Mouse (Mus musculus) ES-E14 (cell line): ENCODE results near the gene Orc5. TPM values are rescaled to one million over a fixed set of nuclear protein-coding genes. Genes with fewer than 3 reads are reported as not detected.

Experiments
- DNase-seq: peaks from one replicate; pipeline ENCODE4 v3.0.0-alpha.2; 2013; ENCODE audit warnings: low read depth, low spot score
- H3K27ac ChIP-seq: 2 replicates; pipeline ENCODE4 v1.5.1; 2012; ENCODE audit warnings: low read depth, mild to moderate bottlenecking, low read length, moderate library complexity, mixed read lengths; ENCODE audit not compliant: poor library complexity, insufficient read depth, severe bottlenecking
- H3K36me3 ChIP-seq: 2 replicates; pipeline ENCODE4 v1.6.1; 2012; ENCODE audit warnings: mild to moderate bottlenecking, low read length, moderate library complexity, mixed read lengths; ENCODE audit not compliant: control insufficient read depth, poor library complexity, insufficient read depth, severe bottlenecking
- H3K4me1 ChIP-seq, 2 experiments: fragments of 150-350 bp in 1 of 2; sonication (generic) in 1 of 2; 2 replicates each; pipeline ENCODE4 v1.6.1; 2012; ENCODE audit warnings: low read length in 2 of 2, mild to moderate bottlenecking in 1 of 2, mixed read lengths in 1 of 2; ENCODE audit not compliant: control insufficient read depth in 2 of 2, insufficient read depth in 2 of 2, poor library complexity in 1 of 2
- H3K4me3 ChIP-seq, 2 experiments: fragments of 150-350 bp in 1 of 2; sonication (generic) in 1 of 2; 2 replicates each; pipeline ENCODE4 v1.5.1; 2012; ENCODE audit warnings: low read length in 2 of 2, low read depth in 1 of 2, mild to moderate bottlenecking in 1 of 2, mixed read lengths in 1 of 2; ENCODE audit not compliant: insufficient read depth in 1 of 2, poor library complexity in 1 of 2, severe bottlenecking in 1 of 2
- H3K9ac ChIP-seq: 2 replicates; pipeline ENCODE4 v1.6.1; 2012; ENCODE audit warnings: low read depth, mild to moderate bottlenecking, low read length, mixed read lengths; ENCODE audit not compliant: poor library complexity, insufficient read depth, severe bottlenecking
- H3K9me3 ChIP-seq: fragments of 150-350 bp; sonication (generic); 2 replicates; pipeline ENCODE4 v1.6.1; 2012; ENCODE audit warnings: low read depth, mild to moderate bottlenecking, low read length; ENCODE audit not compliant: control insufficient read depth, insufficient read depth
- CHD2 ChIP-seq: IDR thresholded peaks from 2 replicates; pipeline ENCODE4 v1.6.1; 2014; ENCODE audit warnings: mild to moderate bottlenecking, low read depth, low read length, inconsistent platforms
- HCFC1 ChIP-seq: IDR thresholded peaks from 2 replicates; pipeline ENCODE4 v1.6.1; 2012; ENCODE audit warnings: low read length, inconsistent platforms, borderline replicate concordance; ENCODE audit not compliant: insufficient read depth
- MAFK ChIP-seq: IDR thresholded peaks from 2 replicates; pipeline ENCODE4 v1.6.1; 2014; ENCODE audit warnings: mild to moderate bottlenecking, low read depth, low read length, inconsistent platforms; ENCODE audit not compliant: insufficient read depth
- ZC3H11A ChIP-seq: IDR thresholded peaks from 2 replicates; pipeline ENCODE4 v1.6.1; 2012; ENCODE audit warnings: low read depth, mild to moderate bottlenecking, inconsistent platforms, low read length, borderline replicate concordance
- ZNF384 ChIP-seq: IDR thresholded peaks from 2 replicates; pipeline ENCODE4 v1.6.1; 2012; ENCODE audit warnings: low read depth, low read length, inconsistent platforms
- in situ Hi-C, 2 experiments: fragments of 600-800 bp; cut with MboI; formaldehyde crosslinking; loops; one replicate each; pipeline ENCODE4 v1.15.1; 2025; ENCODE audit warnings: low sequenced_read_pairs in 2 of 2, inconsistent platforms in 1 of 2; ENCODE audit not compliant: unreplicated experiment in 2 of 2
- total RNA-seq: library from RNA; depleted of rRNA; stranded (reverse); fragments of 300-350 nt; gene quantifications from 2 replicates; pipeline ENCODE4 v1.2.3, GENCODE M21; 2012; rRNA removed

Gene Orc5
- total RNA-seq, 1 experiment, result 88.6 TPM

- Histone ChIP-seq H3K9ac (no peak overlapping the region), H3K9me3 (no peaks in the 10 kb centered on the region), H3K4me1 (no peaks in the 10 kb centered on the region), H3K36me3 (no peaks in the 10 kb centered on the region), H3K4me3 (no peak overlapping the region), H3K27ac (no peak overlapping the region)
- in situ Hi-C loops, result no loop called here
- DNase-seq, result no peak
- TF ChIP-seq CHD2, result no peak
- no peak for TF ChIP-seq HCFC1
- TF ChIP-seq ZC3H11A, result no peak
- TF ChIP-seq MAFK, result no peak
- no peak for TF ChIP-seq ZNF384
These were observed 97.2 kb downstream of the Orc5 start for GRCm38 (mm10) chr5:22452871-22453661.

GRCm38 (mm10) chr5:22452452-22452851 is 97.8 kb downstream of the Orc5 start:
- in situ Hi-C loops, result no loop called here
- Histone ChIP-seq H3K4me3 (no peak overlapping the region), H3K9me3 (no peaks in the 10 kb centered on the region), H3K36me3 (no peaks in the 10 kb centered on the region), H3K4me1 (no peaks in the 10 kb centered on the region), H3K9ac (no peak overlapping the region), H3K27ac (no peak overlapping the region; the same call in 1 of the 2 replicates)
- no peak for TF ChIP-seq ZNF384
- TF ChIP-seq HCFC1, result no peak
- no peak for TF ChIP-seq ZC3H11A
- TF ChIP-seq CHD2, result no peak
- TF ChIP-seq MAFK, result no peak
- no peak for DNase-seq

- no peak overlapping the region for H3K27ac ChIP-seq
- no peaks in the 10 kb centered on the region for H3K4me1 ChIP-seq
- TF ChIP-seq ZC3H11A, result no peak
- TF ChIP-seq HCFC1, result no peak
- no peak for TF ChIP-seq CHD2
- TF ChIP-seq MAFK, result no peak
- TF ChIP-seq ZNF384, result no peak
- H3K9ac ChIP-seq, result no peak overlapping the region
- H3K9me3 ChIP-seq, result no peaks in the 10 kb centered on the region
- H3K4me3 ChIP-seq, result no peak overlapping the region
- in situ Hi-C loops, result no loop called here
- no peak for DNase-seq
- no peaks in the 10 kb centered on the region for H3K36me3 ChIP-seq
These were observed 98.5 kb downstream of the Orc5 start for GRCm38 (mm10) chr5:22451764-22452163.

- in situ Hi-C loops, result no loop called here
- Histone ChIP-seq H3K4me1 (no peaks in the 10 kb centered on the region), H3K9ac (no peak overlapping the region), H3K9me3 (no peaks in the 10 kb centered on the region), H3K36me3 (no peaks in the 10 kb centered on the region), H3K27ac (no peak overlapping the region), H3K4me3 (no peak overlapping the region)
- TF ChIP-seq ZC3H11A, result no peak
- no peak for TF ChIP-seq MAFK
- no peak for TF ChIP-seq HCFC1
- no peak for TF ChIP-seq ZNF384
- TF ChIP-seq CHD2, result no peak
- DNase-seq, result no peak
These were observed 100.7 kb downstream of the Orc5 start for GRCm38 (mm10) chr5:22449492-22449891.

Other genes with a start within 250 kb of the Orc5 start
- 2.1 and 2.5 TPM in 2 replicates for gene Reln, start 205.7 kb downstream of the Orc5 start, total RNA-seq
- not detected in 2 replicates for gene Lhfpl3, start 195.6 kb upstream of the Orc5 start, total RNA-seq